In genomic region chr2:18139646-18140045, GRCm38 (mm10) we compare ENCODE assay signal across 16 mouse cellular contexts.
DNase-seq lines count a peak whose midpoint lies in the region; ATAC-seq and TF ChIP-seq lines count a peak whose summit lies in the region.
"Had no signal": no experiment of that assay in that cellular context is flagged by ENCODE, and none has a peak within 500 bp of the region (broad histone marks: within the 10 kb centered on the region; RNA-seq: fewer than 3 reads in every experiment).

No protein-coding gene starts in this region.

- peak overlapping the region; percentile 56 for H3K27ac ChIP-seq in liver, postnatal 0 days (ENCODE audit: low read depth)
- H3K27ac ChIP-seq in liver, embryonic 12.5 days, result no peak overlapping the region
- no peak overlapping the region for H3K27ac ChIP-seq in lung, postnatal 0 days (ENCODE audit: low read length)
- H3K27ac ChIP-seq: embryonic facial prominence, embryonic 10.5 days; gastrocnemius, adult 2 months; heart, embryonic 13.5 days; hindbrain, embryonic 15.5 days had no signal

- no peaks in the 10 kb centered on the region for H3K27me3 ChIP-seq in liver, postnatal 0 days (ENCODE audit: insufficient read depth, low read length)
- H3K27me3 ChIP-seq in liver, embryonic 12.5 days (replicated peaks), result no peaks in the 10 kb centered on the region
- H3K27me3 ChIP-seq in lung, postnatal 0 days (replicated peaks; ENCODE audit: insufficient read depth, low read length), result no peaks in the 10 kb centered on the region
- H3K27me3 ChIP-seq: heart, embryonic 13.5 days; hindbrain, embryonic 15.5 days had no signal

- no peaks in the 10 kb centered on the region for H3K4me1 ChIP-seq in liver, postnatal 0 days (ENCODE audit: insufficient read depth)
- no peaks in the 10 kb centered on the region for H3K4me1 ChIP-seq in liver, embryonic 12.5 days
- no peaks in the 10 kb centered on the region for H3K4me1 ChIP-seq in lung, postnatal 0 days (ENCODE audit: insufficient read depth, low read depth, low read length)
- H3K4me1 ChIP-seq: embryonic facial prominence, embryonic 10.5 days; heart, embryonic 13.5 days; hindbrain, embryonic 15.5 days had no signal

- no peak overlapping the region for H3K4me3 ChIP-seq in liver, postnatal 0 days (ENCODE audit: low read depth, low read length)
- H3K4me3 ChIP-seq in liver, embryonic 12.5 days, result no peak overlapping the region
- H3K4me3 ChIP-seq in lung, postnatal 0 days (ENCODE audit: low read depth, low read length), result no peak overlapping the region
- H3K4me3 ChIP-seq: embryonic facial prominence, embryonic 10.5 days; gastrocnemius, adult 2 months; heart, embryonic 13.5 days; hindbrain, embryonic 15.5 days had no signal

- WGBS in liver, postnatal 0 days (ENCODE audit: insufficient replicate concordance), result 76% methylated on average over 5 of the region's 5 CpGs
- WGBS in liver, embryonic 12.5 days (ENCODE audit: insufficient replicate concordance), result 90% methylated on average over 5 of the region's 5 CpGs
- 66% methylated on average over 5 of the region's 5 CpGs for WGBS in lung, postnatal 0 days

- no peak overlapping the region for H3K9ac ChIP-seq in liver, postnatal 0 days (replicated peaks)
- H3K9ac ChIP-seq in liver, embryonic 12.5 days, result no peak overlapping the region
- H3K9ac ChIP-seq in lung, postnatal 0 days (replicated peaks; ENCODE audit: low read depth), result no peak overlapping the region
- H3K9ac ChIP-seq: heart, embryonic 13.5 days; hindbrain, embryonic 15.5 days had no signal

- DNase-seq in liver, postnatal 0 days, result no peak
- peak; percentile 86 for DNase-seq in lung, postnatal 0 days (ENCODE audit: low spot score)
- DNase-seq in lung, postnatal 36 days, result peak; percentile 85
- no peak for DNase-seq in B cell, adult 2 months
- no peak for DNase-seq in heart, adult 18-20 months
- DNase-seq: adrenal gland, postnatal 10 days; cerebellum, adult 18-20 months; cerebellum, postnatal 10 days; gastrocnemius, adult 2 months; gastrocnemius, postnatal 25 days; heart, postnatal 36 days had no signal

- ATAC-seq in liver, postnatal 0 days, result peak; percentile 96
- no peak for ATAC-seq in liver, embryonic 12.5 days
- ATAC-seq in lung, postnatal 0 days, result peak; percentile 92
- ATAC-seq: forebrain, embryonic 14.5 days had no signal

- H3K9me3 ChIP-seq in liver, postnatal 0 days (ENCODE audit: low read length), result no peaks in the 10 kb centered on the region
- no peaks in the 10 kb centered on the region for H3K9me3 ChIP-seq in liver, embryonic 12.5 days (replicated peaks)
- no peaks in the 10 kb centered on the region for H3K9me3 ChIP-seq in lung, postnatal 0 days (ENCODE audit: low read length)
- H3K9me3 ChIP-seq: embryonic facial prominence, embryonic 10.5 days; heart, embryonic 13.5 days; hindbrain, embryonic 15.5 days had no signal

- 0 out of 2 replicates have a peak, but pooled peaks have one; percentile 37 for TF ChIP-seq EP300 in liver, postnatal 0 days (IDR thresholded peaks at IDR 0.05; ENCODE audit: low read depth)
- TF ChIP-seq EP300 in lung, postnatal 0 days (IDR thresholded peaks at IDR 0.05), result peak; percentile 79

- peaks cover 4% of the 10 kb centered on the region; the same call in 1 of the 2 replicates for H3K36me3 ChIP-seq in liver, postnatal 0 days (replicated peaks; ENCODE audit: insufficient read depth, low read length)
- H3K36me3 ChIP-seq in liver, embryonic 12.5 days, result peaks cover 66% of the 10 kb centered on the region
- peaks cover 6% of the 10 kb centered on the region; the same call in 1 of the 2 replicates for H3K36me3 ChIP-seq in lung, postnatal 0 days (ENCODE audit: insufficient read depth, low read length)

- no peak for TF ChIP-seq CTCF in liver, postnatal 0 days (IDR thresholded peaks at IDR 0.05; ENCODE audit: low read depth)
- no peak for TF ChIP-seq CTCF in lung, postnatal 0 days (IDR thresholded peaks at IDR 0.05)

- no peak overlapping the region for H3K4me2 ChIP-seq in liver, postnatal 0 days (ENCODE audit: low read depth, low read length)
- no peak overlapping the region for H3K4me2 ChIP-seq in liver, embryonic 12.5 days
- H3K4me2 ChIP-seq in lung, postnatal 0 days (replicated peaks; ENCODE audit: low read depth, low read length), result no peak overlapping the region
- H3K4me2 ChIP-seq: heart, embryonic 13.5 days; hindbrain, embryonic 15.5 days had no signal

Comparison
In these comparisons a context has a peak if more than half of its experiments do, and no peak if none do; other contexts are left out.
1. DNase-seq: peak in lung, postnatal 0 days (single experiment) and lung, postnatal 36 days (single experiment); none in liver, postnatal 0 days (single experiment), B cell, adult 2 months (0 of 2) and heart, adult 18-20 months (0 of 2).